Mouse (Mus musculus) G1E (cell line): ENCODE measurements at regions not wholly inside any gene's neighbourhood (a gene's known extent, or its start where the extent isn't known, plus 50 kb on each side); places are given as distances from the start of the nearest gene placed in this dataset.

Experiments
- ATAC-seq: 2 replicates; pipeline ENCODE4 v1.8.0; 2016; ENCODE audit warnings: mild to moderate bottlenecking; ENCODE audit not compliant: insufficient number of reproducible peaks, poor library complexity, low FRiP score, severe bottlenecking; ENCODE audit errors: extremely low read depth
- DNase-seq: peaks from one replicate; pipeline ENCODE4 v3.0.0; 2012; ENCODE audit warnings: low spot score
- H3K27me3 ChIP-seq: 2 replicates; pipeline ENCODE4 v1.6.1; 2012; ENCODE audit warnings: mild to moderate bottlenecking, low read length, inconsistent platforms; ENCODE audit not compliant: insufficient read depth
- H3K36me3 ChIP-seq: replicated peaks from 2 replicates; pipeline ENCODE3; 2012; ENCODE audit warnings: mild to moderate bottlenecking, inconsistent platforms
- H3K4me1 ChIP-seq: 2 replicates; pipeline ENCODE4 v1.6.1; 2012; ENCODE audit warnings: low read depth, low read length, inconsistent platforms, mixed read lengths; ENCODE audit not compliant: insufficient read depth
- H3K4me3 ChIP-seq: 2 replicates; pipeline ENCODE4 v1.5.1; 2012; ENCODE audit warnings: low read depth, mild to moderate bottlenecking, inconsistent platforms, low read length, moderate library complexity, mixed read lengths
- H3K9me3 ChIP-seq: replicated peaks from 2 replicates; pipeline ENCODE4 v1.6.1; 2012; ENCODE audit warnings: inconsistent platforms
- CTCF ChIP-seq: IDR thresholded peaks from 2 replicates; pipeline ENCODE4 v1.5.1; 2012; ENCODE audit warnings: low read depth, low read length, inconsistent platforms, mixed read lengths
- GATA1 ChIP-seq: IDR thresholded peaks from 2 replicates; pipeline ENCODE4 v1.6.1; 2012; ENCODE audit warnings: borderline replicate concordance, low read length, inconsistent platforms, mixed read lengths
- GATA2 ChIP-seq: IDR thresholded peaks from 2 replicates; pipeline ENCODE4 v1.6.1; 2012; ENCODE audit warnings: low read depth, low read length, inconsistent platforms, borderline replicate concordance
- POLR2AphosphoS5 ChIP-seq: IDR thresholded peaks from 2 replicates; pipeline ENCODE4 v1.6.1; 2012; ENCODE audit warnings: low read depth, low read length, inconsistent platforms; ENCODE audit not compliant: insufficient replicate concordance
- TAL1 ChIP-seq: conservative IDR thresholded peaks from 2 replicates; pipeline ENCODE4 v1.6.1; 2012; ENCODE audit warnings: low read depth, low read length, inconsistent platforms, mixed read lengths

GRCm38 (mm10) chr12:70652751-70653150, 172.6 kb upstream of the Frmd6 start:
- DNase-seq (no peak), ATAC-seq (no peak)
- peaks cover 5% of the 10 kb centered on the region for H3K27me3 ChIP-seq
- H3K4me3 ChIP-seq: no peak overlapping the region
- H3K9me3 ChIP-seq: peaks cover 2% of the 10 kb centered on the region
- H3K36me3 ChIP-seq: no peaks in the 10 kb centered on the region
- no peak for TF ChIP-seq GATA2
- no peak for TF ChIP-seq POLR2AphosphoS5
- TF ChIP-seq CTCF: no peak
- TF ChIP-seq GATA1: no peak
- no peak for TF ChIP-seq TAL1
- H3K4me1 ChIP-seq: no peaks in the 10 kb centered on the region

DNA sequence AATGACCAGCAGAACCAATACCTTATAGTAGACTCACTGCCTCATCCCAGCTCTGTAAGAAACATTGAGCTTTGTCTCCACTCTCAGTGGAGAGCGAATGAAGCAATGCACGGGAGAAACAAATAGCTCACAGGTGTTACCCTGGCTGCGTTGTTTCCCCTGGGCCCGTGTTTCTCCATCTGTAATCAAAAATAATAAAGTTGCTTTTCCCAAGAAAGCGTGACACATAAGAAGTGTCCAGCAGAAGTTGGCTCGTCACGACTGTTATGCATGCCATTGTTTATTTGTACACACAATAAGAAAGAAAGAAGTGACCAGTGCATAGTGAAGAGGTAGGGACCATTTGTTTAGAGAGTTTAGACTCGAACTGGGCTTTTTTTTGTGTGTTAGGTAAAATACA, 171.3 kb upstream of the Frmd6 start:
- H3K9me3 ChIP-seq: peaks cover 2% of the 10 kb centered on the region
- ATAC-seq: no peak
- TF ChIP-seq POLR2AphosphoS5: no peak
- TF ChIP-seq TAL1: no peak
- no peak for TF ChIP-seq GATA2
- no peak for TF ChIP-seq CTCF
- TF ChIP-seq GATA1: no peak

GRCm38 (mm10) chr12:70654546-70654945, 170.8 kb upstream of the Frmd6 start:
- DNase-seq (no peak), ATAC-seq (no peak)
- Histone ChIP-seq H3K9me3 (peaks cover 2% of the 10 kb centered on the region), H3K4me1 (no peaks in the 10 kb centered on the region), H3K27me3 (peaks cover 5% of the 10 kb centered on the region), H3K36me3 (no peaks in the 10 kb centered on the region), H3K4me3 (no peak overlapping the region)
- TF ChIP-seq GATA2 (no peak), TAL1 (no peak), CTCF (no peak), GATA1 (no peak), POLR2AphosphoS5 (no peak)

More for the DNA sequence above, 171.3 kb upstream of the Frmd6 start:
- Histone ChIP-seq H3K4me3 (no peak overlapping the region), H3K4me1 (no peaks in the 10 kb centered on the region), H3K27me3 (peaks cover 5% of the 10 kb centered on the region), H3K36me3 (no peaks in the 10 kb centered on the region)
- DNase-seq: no peak

DNA sequence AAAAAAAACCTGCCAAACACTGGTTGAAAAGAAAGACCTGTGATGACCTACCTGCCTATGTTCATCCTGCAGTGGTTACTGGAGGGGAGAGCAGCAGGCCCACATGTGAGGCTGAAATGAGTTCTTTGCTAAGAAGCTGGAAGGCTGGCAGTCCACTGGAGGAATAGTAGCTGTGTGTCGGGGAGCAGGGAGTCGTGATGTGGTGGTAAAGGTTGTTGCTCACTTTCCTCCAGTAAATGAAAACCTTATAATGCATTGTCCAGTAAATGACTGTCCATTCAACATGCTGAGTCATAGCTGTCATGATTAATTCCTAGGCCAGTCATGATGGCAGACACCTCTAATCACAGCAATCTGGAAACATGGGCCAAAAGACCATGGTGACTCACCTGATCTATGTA, 169.9 kb upstream of the Frmd6 start:
- Histone ChIP-seq H3K27me3 (peaks cover 5% of the 10 kb centered on the region), H3K9me3 (peaks cover 2% of the 10 kb centered on the region), H3K36me3 (no peaks in the 10 kb centered on the region), H3K4me3 (no peak overlapping the region), H3K4me1 (no peaks in the 10 kb centered on the region)
- ATAC-seq (no peak), DNase-seq (no peak)
- TF ChIP-seq POLR2AphosphoS5: no peak

DNA sequence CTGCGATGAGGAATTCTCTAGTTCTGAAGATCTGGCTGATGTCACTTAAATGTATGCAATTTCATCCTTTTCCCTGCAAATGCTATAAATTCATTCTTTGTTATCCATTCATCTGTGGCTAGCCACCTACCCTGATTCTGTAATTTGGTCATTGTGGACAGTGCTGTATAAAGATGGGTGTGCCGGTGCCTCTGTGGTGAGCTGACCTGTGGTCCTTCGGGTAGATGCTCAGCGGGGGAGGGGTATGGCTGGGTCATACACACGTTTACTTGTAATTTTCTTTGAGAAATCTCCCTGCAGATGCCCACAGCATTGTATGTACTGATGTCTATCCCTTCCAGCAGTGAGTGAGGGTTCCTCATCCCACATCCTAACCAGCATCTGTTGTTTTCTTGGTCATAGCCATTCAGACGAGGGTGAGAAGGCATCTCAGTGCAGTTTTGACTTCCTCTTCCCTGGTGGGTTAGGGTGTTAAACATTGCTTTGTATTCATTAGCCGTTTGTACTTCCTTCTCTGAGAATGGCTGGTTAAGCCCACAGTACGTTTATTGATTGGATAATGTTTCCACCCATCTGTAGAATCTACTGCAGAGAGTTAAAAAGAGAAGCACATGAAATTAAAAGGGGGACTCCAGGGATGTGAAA, 169.3 kb upstream of the Frmd6 start:
- TF ChIP-seq POLR2AphosphoS5 (no peak), GATA2 (no peak)
- ATAC-seq (no peak), DNase-seq (no peak)
- no peaks in the 10 kb centered on the region for H3K36me3 ChIP-seq
- H3K9me3 ChIP-seq: peaks cover 2% of the 10 kb centered on the region
- no peak overlapping the region for H3K4me3 ChIP-seq
- peaks cover 5% of the 10 kb centered on the region for H3K27me3 ChIP-seq
- no peaks in the 10 kb centered on the region for H3K4me1 ChIP-seq

DNA sequence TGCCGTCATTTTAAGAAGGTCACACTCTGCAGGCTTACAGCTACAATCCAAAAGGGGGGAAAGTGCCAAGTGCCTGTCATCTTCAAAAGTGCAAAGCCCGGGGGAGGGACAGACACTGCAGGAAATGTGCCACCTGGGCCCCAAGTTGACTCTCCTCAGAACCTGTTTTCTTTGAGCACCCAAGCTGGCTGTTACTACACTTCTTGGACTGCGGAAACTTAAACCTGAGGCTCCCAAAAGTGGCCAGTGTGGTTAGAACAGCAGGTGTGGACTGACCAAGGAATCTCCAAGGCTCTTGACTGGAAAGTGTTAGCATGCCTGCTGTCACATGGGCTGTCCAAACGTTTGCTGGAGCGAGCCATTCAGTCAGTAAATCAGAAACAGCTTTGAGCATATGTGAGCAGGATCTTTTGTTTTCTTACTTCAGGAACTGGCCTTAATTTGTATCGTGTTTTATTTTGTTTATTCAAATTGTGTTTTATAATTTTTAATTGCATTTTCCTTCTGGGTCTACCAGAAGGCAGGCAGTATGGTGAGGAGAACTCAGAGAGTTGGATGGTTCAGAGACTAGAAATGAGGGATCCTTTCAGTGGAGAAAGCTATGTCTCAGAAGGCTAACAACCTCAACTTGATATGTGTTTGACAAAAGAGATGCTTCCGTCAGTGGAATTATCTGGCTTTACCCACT, 168.4 kb upstream of the Frmd6 start:
- Histone ChIP-seq H3K4me1 (no peaks in the 10 kb centered on the region), H3K4me3 (no peak overlapping the region), H3K36me3 (no peaks in the 10 kb centered on the region), H3K9me3 (peaks cover 2% of the 10 kb centered on the region), H3K27me3 (peaks cover 5% of the 10 kb centered on the region)
- TF ChIP-seq TAL1 (no peak), GATA2 (no peak), CTCF (no peak), POLR2AphosphoS5 (no peak), GATA1 (no peak)
- no peak for ATAC-seq
- no peak for DNase-seq

- TF ChIP-seq POLR2AphosphoS5: no peak
- TF ChIP-seq CTCF: no peak
- no peak for TF ChIP-seq TAL1
- TF ChIP-seq GATA2: no peak
- TF ChIP-seq GATA1: no peak
- DNase-seq (no peak), ATAC-seq (no peak)
- peaks cover 2% of the 10 kb centered on the region for H3K9me3 ChIP-seq
- no peaks in the 10 kb centered on the region for H3K36me3 ChIP-seq
- H3K4me3 ChIP-seq: no peak overlapping the region
- H3K27me3 ChIP-seq: peaks cover 5% of the 10 kb centered on the region
- no peaks in the 10 kb centered on the region for H3K4me1 ChIP-seq
Observed at GRCm38 (mm10) chr12:70657493-70657810, 167.9 kb upstream of the Frmd6 start.
